Mouse (Mus musculus): ENCODE results near the gene Slc29a1. TPM values are rescaled to one million over a fixed set of nuclear protein-coding genes. Genes with fewer than 3 reads are reported as not detected.
"Not testable (repeated sequence)": the region's sequence is repeated elsewhere in the genome, so short reads cannot be mapped to it uniquely, and the experiment has no call there.

Gene Slc29a1
- polyA plus RNA-seq, 1 experiment, result 143 TPM

GRCm38 (mm10) chr17:45630992-45631391 lies 31.6 kb upstream of the Slc29a1 start:
- TF ChIP-seq CTCF (IDR thresholded peaks at IDR 0.05; ENCODE audit: control insufficient read depth, insufficient read depth, insufficient replicate concordance, low read depth, low read length) (no peak), POLR2A (IDR thresholded peaks at IDR 0.05; ENCODE audit: control insufficient read depth, low read depth, low read length) (no peak)
- Histone ChIP-seq H3K4me1 (ENCODE audit: control insufficient read depth, insufficient read depth, low read length) (peaks cover 19% of the 10 kb centered on the region), H3K36me3 (ENCODE audit: control insufficient read depth, insufficient read depth, low read length) (no peaks in the 10 kb centered on the region; the same call in 1 of the 2 replicates), H3K4me3 (ENCODE audit: control insufficient read depth, low read depth, low read length) (no peak overlapping the region), H3K27ac (ENCODE audit: control insufficient read depth, insufficient read depth, low read depth, low read length) (no peak overlapping the region), H3K27me3 (ENCODE audit: control insufficient read depth, insufficient read depth, low read length) (no peaks in the 10 kb centered on the region)

DNA sequence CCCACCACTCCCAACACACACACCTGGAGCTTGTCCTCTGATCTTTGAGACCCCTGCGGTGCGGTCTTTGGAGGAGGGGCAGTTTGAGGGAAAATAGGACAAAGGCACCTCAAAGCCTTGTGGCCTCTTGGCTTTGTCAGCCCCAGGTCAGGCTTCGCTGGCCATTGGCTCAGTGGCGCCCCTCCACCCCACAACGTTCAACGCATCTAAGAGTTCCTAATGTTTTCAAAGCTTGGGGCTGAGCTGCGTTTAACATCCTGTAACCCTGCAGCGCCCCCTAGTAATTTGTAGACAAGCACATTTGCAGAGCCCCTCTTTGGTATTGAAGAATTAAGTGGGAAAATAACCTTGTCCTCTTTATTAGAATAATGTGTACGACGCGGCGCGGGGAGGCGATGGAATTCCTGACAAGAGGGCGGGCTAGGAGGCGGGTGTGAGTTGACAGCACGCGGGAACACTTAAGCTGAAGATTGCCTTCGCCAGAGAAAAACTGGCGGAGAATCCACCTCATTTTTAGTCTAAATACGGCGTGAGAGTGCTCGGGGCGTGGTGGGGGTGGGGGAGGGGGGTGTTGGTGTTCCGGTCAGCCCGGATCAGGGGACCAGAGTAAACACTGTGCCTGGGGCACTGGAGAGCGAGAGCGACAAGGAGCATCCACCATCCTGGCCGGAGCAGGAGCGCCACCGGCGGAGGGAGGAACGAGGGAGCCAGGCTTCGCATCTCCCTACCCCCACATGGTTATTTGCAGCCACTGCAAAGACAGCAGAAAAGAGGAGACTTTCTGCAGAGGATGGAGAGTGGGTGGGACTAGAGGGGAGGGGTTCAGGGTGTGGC lies 30.7 kb upstream of the Slc29a1 start:
- no peak overlapping the region; the same call in 1 of the 2 replicates for H3K4me3 ChIP-seq (ENCODE audit: control insufficient read depth, low read depth, low read length)
- H3K36me3 ChIP-seq (ENCODE audit: control insufficient read depth, insufficient read depth, low read length), result no peaks in the 10 kb centered on the region; the same call in 1 of the 2 replicates
- peaks cover 19% of the 10 kb centered on the region for H3K4me1 ChIP-seq (ENCODE audit: control insufficient read depth, insufficient read depth, low read length)
- H3K27ac ChIP-seq (ENCODE audit: control insufficient read depth, insufficient read depth, low read depth, low read length), result no peak overlapping the region
- no peaks in the 10 kb centered on the region for H3K27me3 ChIP-seq (ENCODE audit: control insufficient read depth, insufficient read depth, low read length)
- no peak for TF ChIP-seq CTCF (IDR thresholded peaks at IDR 0.05; ENCODE audit: control insufficient read depth, insufficient read depth, insufficient replicate concordance, low read depth, low read length)
- no peak for TF ChIP-seq POLR2A (IDR thresholded peaks at IDR 0.05; ENCODE audit: control insufficient read depth, low read depth, low read length)

GRCm38 (mm10) chr17:45628885-45629855 lies 29.8 kb upstream of the Slc29a1 start:
- Histone ChIP-seq H3K4me1 (ENCODE audit: control insufficient read depth, insufficient read depth, low read length) (peaks cover 19% of the 10 kb centered on the region), H3K36me3 (ENCODE audit: control insufficient read depth, insufficient read depth, low read length) (no peaks in the 10 kb centered on the region), H3K27ac (ENCODE audit: control insufficient read depth, insufficient read depth, low read depth, low read length) (no peak overlapping the region), H3K27me3 (ENCODE audit: control insufficient read depth, insufficient read depth, low read length) (no peaks in the 10 kb centered on the region), H3K4me3 (ENCODE audit: control insufficient read depth, low read depth, low read length) (no peak overlapping the region)
- TF ChIP-seq CTCF (IDR thresholded peaks at IDR 0.05; ENCODE audit: control insufficient read depth, insufficient read depth, insufficient replicate concordance, low read depth, low read length) (no peak), POLR2A (IDR thresholded peaks at IDR 0.05; ENCODE audit: control insufficient read depth, low read depth, low read length) (no peak)

DNA sequence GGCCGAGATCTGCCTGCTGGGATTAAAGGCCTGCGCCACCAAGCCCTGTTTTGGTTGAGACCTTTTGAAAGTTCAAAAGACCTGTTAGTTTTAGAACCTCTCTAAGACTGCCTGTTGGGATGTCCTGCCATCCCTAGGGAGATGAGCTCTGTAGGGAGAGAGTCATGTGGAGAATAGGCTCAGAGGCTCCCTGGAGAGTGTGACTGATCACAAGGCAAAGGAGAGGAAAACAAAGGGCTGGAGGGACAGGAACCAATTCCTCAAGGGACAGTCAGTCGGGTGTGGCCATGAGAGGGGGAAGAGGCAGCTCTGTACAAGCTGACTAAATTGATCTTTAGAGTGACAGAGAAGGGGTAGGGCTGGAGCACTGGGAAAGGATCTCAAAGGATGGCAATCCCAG lies 28.8 kb upstream of the Slc29a1 start:
- Histone ChIP-seq H3K27me3 (ENCODE audit: control insufficient read depth, insufficient read depth, low read length) (no peaks in the 10 kb centered on the region), H3K4me1 (ENCODE audit: control insufficient read depth, insufficient read depth, low read length) (peaks cover 19% of the 10 kb centered on the region), H3K27ac (ENCODE audit: control insufficient read depth, insufficient read depth, low read depth, low read length) (no peak overlapping the region), H3K4me3 (ENCODE audit: control insufficient read depth, low read depth, low read length) (no peak overlapping the region), H3K36me3 (ENCODE audit: control insufficient read depth, insufficient read depth, low read length) (no peaks in the 10 kb centered on the region)
- TF ChIP-seq CTCF (IDR thresholded peaks at IDR 0.05; ENCODE audit: control insufficient read depth, insufficient read depth, insufficient replicate concordance, low read depth, low read length), result no peak
- no peak for TF ChIP-seq POLR2A (IDR thresholded peaks at IDR 0.05; ENCODE audit: control insufficient read depth, low read depth, low read length)

- H3K4me3 ChIP-seq (ENCODE audit: control insufficient read depth, low read depth, low read length), result peak overlapping the region; percentile 72
- TF ChIP-seq POLR2A (IDR thresholded peaks at IDR 0.05; ENCODE audit: control insufficient read depth, low read depth, low read length), result no peak
- peak; percentile 69; the same call in 1 of the 2 replicates for TF ChIP-seq CTCF (IDR thresholded peaks at IDR 0.05; ENCODE audit: control insufficient read depth, insufficient read depth, insufficient replicate concordance, low read depth, low read length)
- peaks cover 19% of the 10 kb centered on the region for H3K4me1 ChIP-seq (ENCODE audit: control insufficient read depth, insufficient read depth, low read length)
- no peaks in the 10 kb centered on the region for H3K27me3 ChIP-seq (ENCODE audit: control insufficient read depth, insufficient read depth, low read length)
- H3K27ac ChIP-seq (ENCODE audit: control insufficient read depth, insufficient read depth, low read depth, low read length), result no peak overlapping the region
- no peaks in the 10 kb centered on the region for H3K36me3 ChIP-seq (ENCODE audit: control insufficient read depth, insufficient read depth, low read length)
Measured at GRCm38 (mm10) chr17:45626577-45627134, 27.2 kb upstream of the Slc29a1 start.

- not testable (repeated sequence) for H3K36me3 ChIP-seq (ENCODE audit: control insufficient read depth, insufficient read depth, low read length); H3K27ac ChIP-seq (ENCODE audit: control insufficient read depth, insufficient read depth, low read depth, low read length); H3K4me3 ChIP-seq (ENCODE audit: control insufficient read depth, low read depth, low read length); H3K27me3 ChIP-seq (ENCODE audit: control insufficient read depth, insufficient read depth, low read length)
- peaks cover 26% of the 10 kb centered on the region for H3K4me1 ChIP-seq (ENCODE audit: control insufficient read depth, insufficient read depth, low read length)
Measured at GRCm38 (mm10) chr17:45623425-45623824, 24.0 kb upstream of the Slc29a1 start.

All from testis, adult 2 months (tissue).